Mouse (Mus musculus): ENCODE data around the gene Dok7. TPM values are rescaled to one million over a fixed set of nuclear protein-coding genes. Genes with fewer than 3 reads are reported as not detected.

Dok7 gene
- 8.7 and 11.6 TPM in 2 replicates for polyA plus RNA-seq (2015; fragmentation: Nextera tagmentation; extraction: Ambion mirVana)

DNA sequence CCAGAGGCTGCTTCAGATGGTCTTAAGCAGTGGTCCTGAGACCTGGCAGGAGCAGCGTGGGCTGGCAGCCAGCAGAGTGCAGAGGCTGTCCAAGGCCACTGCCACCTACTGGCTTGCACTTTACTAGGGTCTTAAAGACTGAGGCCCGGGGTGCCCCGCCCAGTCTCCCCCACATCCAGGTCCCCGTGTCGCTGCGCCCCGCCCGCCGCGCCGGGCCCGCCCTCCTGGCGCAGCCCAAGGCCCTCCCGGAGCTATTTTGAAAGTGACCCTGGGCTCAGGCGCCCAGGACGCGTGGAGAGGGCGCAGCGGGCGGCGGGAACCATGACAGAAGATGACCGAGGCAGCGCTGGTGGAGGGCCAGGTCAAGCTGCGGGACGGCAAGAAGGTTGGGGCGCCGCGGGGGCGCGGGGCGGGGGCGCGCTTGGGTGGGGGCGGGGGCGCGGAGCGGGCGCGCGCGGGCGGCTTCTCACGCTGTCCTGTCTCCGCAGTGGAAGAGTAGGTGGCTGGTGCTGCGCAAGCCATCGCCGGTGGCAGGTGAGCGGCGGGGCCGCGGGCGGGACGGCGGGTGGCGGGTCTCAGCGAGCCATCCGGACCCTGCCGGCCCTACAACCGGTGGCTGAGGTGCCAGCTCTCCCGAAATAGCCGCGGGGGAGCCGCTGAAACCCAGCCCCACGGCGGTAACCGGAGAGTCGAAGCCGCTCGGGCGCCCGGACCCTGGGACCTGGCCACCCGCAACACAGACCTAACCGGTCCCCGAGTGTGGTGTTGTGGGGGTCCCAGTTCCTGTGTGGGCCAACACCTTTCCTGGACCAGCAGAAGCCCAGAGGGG lies at the start of gene Dok7:
TSS of gene Dok7 (plus strand) at position 163 of the 829 bp plus-strand sequence.
- peak within 1 kb of the TSS; percentile 78 for H3K27ac ChIP-seq (replicated peaks)
- no peaks in the 10 kb centered on the region for H3K36me3 ChIP-seq
- H3K4me2 ChIP-seq: peak within 1 kb of the TSS; percentile 90
- H3K4me1 ChIP-seq (replicated peaks): peaks cover 26% of the 10 kb centered on the region
- peak; percentile 79 for ATAC-seq (ENCODE audit: low FRiP score, low read depth)
- no peaks in the 10 kb centered on the region for H3K9me3 ChIP-seq
- peak within 1 kb of the TSS; percentile 58 for H3K4me3 ChIP-seq
- peak within 1 kb of the TSS; percentile 74 for H3K9ac ChIP-seq
- WGBS: under 1% methylated on average over 66 of the region's 74 CpGs
- H3K27me3 ChIP-seq: no peaks in the 10 kb centered on the region

- Histone ChIP-seq H3K36me3 (no peaks in the 10 kb centered on the region), H3K9me3 (no peaks in the 10 kb centered on the region), H3K4me3 (no peak overlapping the region), H3K27me3 (no peaks in the 10 kb centered on the region), H3K4me2 (no peak overlapping the region), H3K9ac (no peak overlapping the region), H3K4me1 (replicated peaks) (peaks cover 15% of the 10 kb centered on the region), H3K27ac (replicated peaks) (no peak overlapping the region)
- no peak for ATAC-seq (ENCODE audit: low FRiP score, low read depth)
- 97% methylated on average over 4 of the region's 4 CpGs for WGBS
Observed at GRCm38 (mm10) chr5:35009163-35009562, 47.4 kb upstream of the Dok7 start.

- no peak for ATAC-seq (ENCODE audit: low FRiP score, low read depth)
- H3K4me1 ChIP-seq (replicated peaks): peaks cover 14% of the 10 kb centered on the region
- 78% methylated on average over 5 of the region's 5 CpGs for WGBS
Observed at GRCm38 (mm10) chr5:35010656-35011055, 45.9 kb upstream of the Dok7 start.

GRCm38 (mm10) chr5:35011156-35011923 lies 45.2 kb upstream of the Dok7 start:
- Histone ChIP-seq H3K9ac (no peak overlapping the region), H3K4me1 (replicated peaks) (peaks cover 14% of the 10 kb centered on the region), H3K4me3 (no peak overlapping the region), H3K36me3 (no peaks in the 10 kb centered on the region), H3K27me3 (no peaks in the 10 kb centered on the region), H3K27ac (replicated peaks) (no peak overlapping the region), H3K4me2 (no peak overlapping the region), H3K9me3 (no peaks in the 10 kb centered on the region)
- ATAC-seq (ENCODE audit: low FRiP score, low read depth): no peak
- 79% methylated on average over 6 of the region's 6 CpGs for WGBS

More at GRCm38 (mm10) chr5:35010656-35011055, 45.9 kb upstream of the Dok7 start:
- no peak overlapping the region for H3K4me3 ChIP-seq
- no peak overlapping the region for H3K27ac ChIP-seq (replicated peaks)
- no peaks in the 10 kb centered on the region for H3K9me3 ChIP-seq
- no peaks in the 10 kb centered on the region for H3K27me3 ChIP-seq
- no peak overlapping the region for H3K4me2 ChIP-seq
- no peak overlapping the region for H3K9ac ChIP-seq
- no peaks in the 10 kb centered on the region for H3K36me3 ChIP-seq

DNA sequence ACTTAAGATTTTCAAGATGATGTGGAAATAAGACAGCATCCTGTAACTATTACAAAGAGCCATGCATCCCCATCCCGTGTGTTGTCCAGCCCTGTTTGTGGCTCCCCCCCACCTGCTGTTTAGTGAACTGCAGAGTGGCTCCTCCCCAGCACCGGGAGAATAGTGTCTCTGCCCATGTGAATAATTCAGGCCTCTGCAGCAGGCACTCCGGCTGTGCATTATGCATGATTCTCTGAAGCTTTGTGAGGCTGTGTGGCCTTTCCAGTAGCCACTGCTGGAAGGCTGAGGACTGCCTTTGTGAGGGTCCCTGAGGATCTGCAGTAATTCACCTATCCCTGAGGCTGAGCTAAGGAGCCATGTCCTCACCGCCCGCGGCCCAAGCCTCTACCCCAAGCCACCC lies 42.5 kb upstream of the Dok7 start:
- Histone ChIP-seq H3K27me3 (no peaks in the 10 kb centered on the region), H3K4me1 (replicated peaks) (peaks cover 22% of the 10 kb centered on the region), H3K4me2 (no peak overlapping the region), H3K9me3 (no peaks in the 10 kb centered on the region), H3K27ac (replicated peaks) (peak overlapping the region; percentile 56; the same call in 1 of the 2 replicates), H3K4me3 (no peak overlapping the region), H3K36me3 (no peaks in the 10 kb centered on the region), H3K9ac (no peak overlapping the region)
- ATAC-seq (ENCODE audit: low FRiP score, low read depth): no peak
- WGBS: 23% methylated on average over 6 of the region's 6 CpGs

GRCm38 (mm10) chr5:35019673-35020300 lies 36.8 kb upstream of the Dok7 start:
- Histone ChIP-seq H3K4me1 (replicated peaks) (peaks cover 14% of the 10 kb centered on the region; the same call in 1 of the 2 replicates), H3K4me3 (no peak overlapping the region), H3K9me3 (no peaks in the 10 kb centered on the region), H3K27me3 (no peaks in the 10 kb centered on the region), H3K27ac (replicated peaks) (no peak overlapping the region), H3K4me2 (no peak overlapping the region), H3K9ac (no peak overlapping the region), H3K36me3 (no peaks in the 10 kb centered on the region)
- 75% methylated on average over 9 of the region's 9 CpGs for WGBS
- no peak for ATAC-seq (ENCODE audit: low FRiP score, low read depth)

- no peak for ATAC-seq (ENCODE audit: low FRiP score, low read depth)
- no peak overlapping the region for H3K4me2 ChIP-seq
- no peak overlapping the region for H3K4me3 ChIP-seq
- no peaks in the 10 kb centered on the region for H3K9me3 ChIP-seq
- WGBS: 81% methylated on average over 9 of the region's 9 CpGs
- peaks cover 14% of the 10 kb centered on the region; the same call in 1 of the 2 replicates for H3K4me1 ChIP-seq (replicated peaks)
- H3K36me3 ChIP-seq: no peaks in the 10 kb centered on the region
- no peak overlapping the region for H3K9ac ChIP-seq
- no peak overlapping the region for H3K27ac ChIP-seq (replicated peaks)
- no peaks in the 10 kb centered on the region for H3K27me3 ChIP-seq
Observed at GRCm38 (mm10) chr5:35020410-35021241, 35.9 kb upstream of the Dok7 start.

DNA sequence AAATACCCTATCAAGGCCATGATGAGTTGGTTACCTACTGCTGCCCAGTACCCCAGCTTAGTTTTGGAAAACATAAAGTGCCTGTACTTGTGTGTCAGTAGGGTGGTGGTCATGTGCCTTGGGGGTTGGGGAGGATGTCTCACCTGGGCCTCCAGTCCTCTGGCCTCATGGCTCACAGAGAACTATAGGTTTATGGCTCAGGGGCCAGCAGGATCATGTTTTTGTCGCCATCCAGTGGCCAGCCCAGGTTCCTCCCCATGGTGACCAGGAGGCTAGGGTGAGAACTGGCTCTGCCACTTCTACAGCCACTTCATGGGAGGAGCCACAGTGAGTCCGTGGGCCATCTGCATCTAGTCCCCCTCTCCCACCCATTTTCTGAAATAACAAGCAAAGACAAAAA lies 31.6 kb upstream of the Dok7 start:
- Histone ChIP-seq H3K27ac (replicated peaks) (no peak overlapping the region), H3K4me3 (no peak overlapping the region), H3K9ac (no peak overlapping the region), H3K27me3 (no peaks in the 10 kb centered on the region), H3K4me2 (no peak overlapping the region), H3K4me1 (replicated peaks) (no peaks in the 10 kb centered on the region), H3K9me3 (no peaks in the 10 kb centered on the region), H3K36me3 (peaks cover 16% of the 10 kb centered on the region)
- WGBS: 24% methylated on average over 2 of the region's 2 CpGs
- ATAC-seq (ENCODE audit: low FRiP score, low read depth): peak; percentile 36; the same call in 1 of the 2 replicates

GRCm38 (mm10) chr5:35029303-35029702 lies 27.3 kb upstream of the Dok7 start:
- 100% methylated on average over 1 of the region's 1 CpGs for WGBS
- H3K27ac ChIP-seq (replicated peaks): no peak overlapping the region
- no peaks in the 10 kb centered on the region for H3K9me3 ChIP-seq
- H3K36me3 ChIP-seq: peaks cover 16% of the 10 kb centered on the region
- H3K4me3 ChIP-seq: no peak overlapping the region
- H3K4me2 ChIP-seq: no peak overlapping the region
- H3K4me1 ChIP-seq (replicated peaks): no peaks in the 10 kb centered on the region
- no peak overlapping the region for H3K9ac ChIP-seq
- ATAC-seq (ENCODE audit: low FRiP score, low read depth): no peak
- H3K27me3 ChIP-seq: no peaks in the 10 kb centered on the region

DNA sequence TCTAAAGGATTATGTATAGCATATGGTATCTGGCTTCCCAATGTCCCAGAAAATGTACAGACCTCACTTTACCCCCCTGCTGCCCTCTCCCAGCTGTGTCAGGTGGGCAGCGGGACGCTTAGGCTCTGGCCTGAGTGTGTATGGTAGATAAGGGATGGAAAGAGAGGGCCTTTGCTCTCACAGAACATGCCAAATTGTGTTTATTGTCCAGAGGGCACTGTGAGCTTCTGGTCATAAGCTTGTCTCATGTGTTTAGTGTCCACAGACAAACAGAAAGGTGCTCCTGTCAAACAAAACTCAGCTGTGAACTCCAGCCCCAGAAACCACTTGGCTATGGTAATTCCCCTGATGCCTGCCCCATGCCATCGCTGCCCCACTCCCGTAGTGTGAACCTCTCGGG lies 26.8 kb upstream of the Dok7 start:
- H3K4me1 ChIP-seq (replicated peaks): no peaks in the 10 kb centered on the region
- no peaks in the 10 kb centered on the region for H3K9me3 ChIP-seq
- no peak overlapping the region for H3K4me2 ChIP-seq
- no peak overlapping the region for H3K4me3 ChIP-seq
- no peak overlapping the region for H3K27ac ChIP-seq (replicated peaks)
- no peak for ATAC-seq (ENCODE audit: low FRiP score, low read depth)
- no peak overlapping the region for H3K9ac ChIP-seq
- WGBS: 86% methylated on average over 5 of the region's 5 CpGs
- peaks cover 16% of the 10 kb centered on the region for H3K36me3 ChIP-seq
- no peaks in the 10 kb centered on the region for H3K27me3 ChIP-seq

DNA sequence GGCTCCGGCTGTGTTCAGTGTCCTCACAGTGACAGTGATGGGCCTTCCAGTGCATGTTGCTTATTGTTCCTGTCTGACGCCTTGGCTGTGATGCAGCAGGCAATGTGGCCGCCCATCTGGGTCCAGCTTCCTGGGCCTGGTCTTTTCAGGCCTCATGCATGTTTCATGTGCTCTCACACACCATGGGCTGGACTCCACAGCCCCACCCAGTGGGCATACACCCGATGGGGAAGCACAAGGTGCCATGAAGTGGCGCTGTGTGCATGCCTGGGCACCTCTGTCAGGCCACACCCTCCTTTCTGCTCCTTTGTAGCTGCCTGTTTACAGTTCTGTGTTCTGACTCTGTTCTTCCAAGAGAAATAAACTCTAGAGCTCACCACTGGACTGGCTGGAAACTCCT lies 23.5 kb upstream of the Dok7 start:
- 62% methylated on average over 5 of the region's 5 CpGs for WGBS

More for the DNA sequence above, 23.5 kb upstream of the Dok7 start:
- H3K9me3 ChIP-seq: no peaks in the 10 kb centered on the region
- no peak overlapping the region for H3K4me2 ChIP-seq
- ATAC-seq (ENCODE audit: low FRiP score, low read depth): no peak
- H3K36me3 ChIP-seq: no peaks in the 10 kb centered on the region
- H3K4me1 ChIP-seq (replicated peaks): no peaks in the 10 kb centered on the region
- H3K4me3 ChIP-seq: no peak overlapping the region
- H3K27ac ChIP-seq (replicated peaks): no peak overlapping the region
- H3K9ac ChIP-seq: no peak overlapping the region
- H3K27me3 ChIP-seq: no peaks in the 10 kb centered on the region

Measured in hindbrain, embryonic 15.5 days (tissue).